Mouse (Mus musculus) hindbrain, embryonic 14.5 days (tissue): ENCODE measurements around the gene Mpped2. TPM values are rescaled to one million over a fixed set of nuclear protein-coding genes. Genes with fewer than 3 reads are reported as not detected.

Experiments used
- ATAC-seq: fragments of 200-750 bp; cut with Nextera tagmentation; 2 replicates; pipeline ENCODE4 v1.8.0; 2017; ENCODE audit warnings: moderate number of reproducible peaks, mild to moderate bottlenecking, moderate TSS enrichment, moderate library complexity; ENCODE audit not compliant: low FRiP score
- DNase-seq: peaks from one replicate; pipeline ENCODE4 v3.0.0-alpha.2; 2015; ENCODE audit warnings: low spot score
- H3K27ac ChIP-seq: fragments of 300-500 bp; sonication (generic); 2 replicates; pipeline ENCODE4 v1.5.1; 2014; ENCODE audit warnings: mild to moderate bottlenecking, moderate library complexity
- H3K27me3 ChIP-seq: fragments of 300-500 bp; sonication (generic); 2 replicates; pipeline ENCODE4 v1.6.1; 2014; ENCODE audit warnings: mild to moderate bottlenecking, low read length, mixed read lengths; ENCODE audit not compliant: control insufficient read depth, insufficient read depth
- H3K36me3 ChIP-seq: fragments of 300-500 bp; sonication (generic); replicated peaks from 2 replicates; pipeline ENCODE4 v1.6.1; 2014; ENCODE audit not compliant: control insufficient read depth, insufficient read depth
- H3K4me1 ChIP-seq: fragments of 300-500 bp; sonication (generic); replicated peaks from 2 replicates; pipeline ENCODE4 v1.6.1; 2014; ENCODE audit warnings: antibody characterized with exemption, low read length, mixed read lengths; ENCODE audit not compliant: control insufficient read depth, insufficient read depth
- H3K4me2 ChIP-seq: fragments of 300-500 bp; sonication (generic); replicated peaks from 2 replicates; pipeline ENCODE4 v1.6.1; 2014; ENCODE audit warnings: mild to moderate bottlenecking, moderate library complexity
- H3K4me3 ChIP-seq: fragments of 300-500 bp; sonication (generic); replicated peaks from 2 replicates; pipeline ENCODE4 v1.5.1; 2014; ENCODE audit warnings: mild to moderate bottlenecking, low read length
- H3K9ac ChIP-seq: fragments of 300-500 bp; sonication (generic); 2 replicates; pipeline ENCODE4 v1.6.1; 2014
- H3K9me3 ChIP-seq: fragments of 300-500 bp; sonication (generic); 2 replicates; pipeline ENCODE4 v1.6.1; 2016; ENCODE audit warnings: low read length; ENCODE audit not compliant: control insufficient read depth
- WGBS: fragments of 180-500 bp; shearing (Covaris S2); extraction: QIAGEN DNeasy Blood & Tissue Kit; methylation state at CpG from one replicate; pipeline ENCODE4 v1.1.7; 2014; 5-methylcytosine and 5-hydroxymethylcytosine counted together
- polyA plus RNA-seq: library from polyadenylated mRNA; unstranded; fragments of >200 nt; fragmentation: Nextera tagmentation; extraction: Ambion mirVana; gene quantifications from 2 replicates; pipeline ENCODE4 v1.2.1, GENCODE M21; 2014

Gene Mpped2
- polyA plus RNA-seq, 1 experiment from 2014 or later: 149 TPM

DNA sequence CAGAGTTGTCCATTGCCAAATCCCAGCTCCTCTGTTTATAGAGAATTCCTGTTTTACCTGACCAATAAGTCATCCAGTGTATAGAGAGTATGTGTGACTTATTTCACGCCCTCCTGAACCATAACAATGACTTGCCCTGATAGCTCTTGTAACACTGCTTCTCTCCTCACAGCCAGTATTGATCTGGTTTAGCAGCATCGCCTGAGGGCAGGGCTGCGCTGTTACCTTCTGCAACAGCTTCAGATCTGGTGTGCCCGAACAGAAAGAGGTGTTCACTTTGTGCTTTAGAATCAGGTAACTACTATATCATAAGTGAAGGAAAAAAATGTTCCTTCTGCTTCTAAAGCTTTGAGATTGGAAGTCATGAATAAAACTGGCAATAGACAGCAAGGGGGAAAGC, 133.7 kb downstream of the Mpped2 start:
- no peaks in the 10 kb centered on the region for H3K9me3 ChIP-seq
- H3K4me1 ChIP-seq: peaks cover 28% of the 10 kb centered on the region
- H3K9ac ChIP-seq: no peak overlapping the region
- H3K27ac ChIP-seq: no peak overlapping the region
- no peak for DNase-seq
- no peak overlapping the region for H3K4me2 ChIP-seq
- H3K4me3 ChIP-seq: no peak overlapping the region
- H3K27me3 ChIP-seq: no peaks in the 10 kb centered on the region
- no peak for ATAC-seq
- no peaks in the 10 kb centered on the region for H3K36me3 ChIP-seq
- 74% methylated on average over 4 of the region's 4 CpGs for WGBS

GRCm38 (mm10) chr2:106828573-106829310, 135.7 kb downstream of the Mpped2 start:
- 40% methylated on average over 12 of the region's 12 CpGs for WGBS
- peak overlapping the region; percentile 62; the same call in 1 of the 2 replicates for H3K27ac ChIP-seq
- H3K36me3 ChIP-seq: no peaks in the 10 kb centered on the region
- no peak overlapping the region for H3K4me2 ChIP-seq
- DNase-seq: no peak
- H3K27me3 ChIP-seq: no peaks in the 10 kb centered on the region
- no peak overlapping the region for H3K9ac ChIP-seq
- H3K4me1 ChIP-seq: peaks cover 19% of the 10 kb centered on the region
- peak; percentile 35; the same call in 1 of the 2 replicates for ATAC-seq
- H3K9me3 ChIP-seq: no peaks in the 10 kb centered on the region
- H3K4me3 ChIP-seq: no peak overlapping the region

GRCm38 (mm10) chr2:106829420-106829819, 136.4 kb downstream of the Mpped2 start:
- peak; percentile 60; the same call in 1 of the 2 replicates for ATAC-seq
- Histone ChIP-seq H3K4me2 (no peak overlapping the region), H3K4me3 (no peak overlapping the region), H3K27me3 (no peaks in the 10 kb centered on the region), H3K9me3 (no peaks in the 10 kb centered on the region), H3K27ac (peak overlapping the region; percentile 62; the same call in 1 of the 2 replicates), H3K36me3 (no peaks in the 10 kb centered on the region), H3K4me1 (peaks cover 19% of the 10 kb centered on the region), H3K9ac (no peak overlapping the region)
- no peak for DNase-seq
- 48% methylated on average over 4 of the region's 4 CpGs for WGBS

- no peak overlapping the region for H3K27ac ChIP-seq
- no peaks in the 10 kb centered on the region for H3K27me3 ChIP-seq
- DNase-seq (no peak), ATAC-seq (no peak)
- peaks cover 21% of the 10 kb centered on the region for H3K4me1 ChIP-seq
- H3K9ac ChIP-seq: no peak overlapping the region
- 60% methylated on average over 2 of the region's 2 CpGs for WGBS
- H3K4me2 ChIP-seq: no peak overlapping the region
- no peak overlapping the region for H3K4me3 ChIP-seq
- H3K36me3 ChIP-seq: no peaks in the 10 kb centered on the region
- H3K9me3 ChIP-seq: no peaks in the 10 kb centered on the region
Measured at GRCm38 (mm10) chr2:106832577-106832976, 139.5 kb downstream of the Mpped2 start.

DNA sequence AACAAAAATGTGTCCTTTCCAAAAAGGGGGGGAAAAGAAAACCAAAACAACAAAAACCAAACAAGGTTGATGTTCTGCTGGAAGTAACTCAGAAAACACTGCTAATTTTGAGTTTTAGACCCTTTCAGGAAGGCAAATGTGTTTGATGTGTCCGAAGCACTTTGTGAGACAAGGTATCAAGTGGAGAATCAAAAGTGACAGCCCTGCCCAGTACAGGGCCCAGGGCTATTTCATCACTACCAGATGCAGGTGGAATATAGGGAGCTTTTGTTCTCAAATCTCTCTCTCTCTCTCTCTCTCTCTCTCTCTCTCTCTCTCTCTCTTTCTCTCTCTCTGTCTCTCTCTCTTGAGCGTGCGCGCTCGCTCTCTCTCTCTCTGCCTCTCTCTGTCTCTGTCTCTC, 140.1 kb downstream of the Mpped2 start:
- Histone ChIP-seq H3K9me3 (no peaks in the 10 kb centered on the region), H3K4me2 (no peak overlapping the region), H3K4me3 (no peak overlapping the region), H3K36me3 (no peaks in the 10 kb centered on the region), H3K27ac (no peak overlapping the region), H3K4me1 (peaks cover 21% of the 10 kb centered on the region), H3K27me3 (no peaks in the 10 kb centered on the region), H3K9ac (no peak overlapping the region)
- WGBS: 76% methylated on average over 5 of the region's 5 CpGs
- no peak for ATAC-seq
- DNase-seq: no peak

GRCm38 (mm10) chr2:106835321-106835720, 142.3 kb downstream of the Mpped2 start:
- Histone ChIP-seq H3K27ac (no peak overlapping the region), H3K36me3 (no peaks in the 10 kb centered on the region), H3K9ac (no peak overlapping the region), H3K4me2 (no peak overlapping the region), H3K4me1 (0 out of 2 replicates have a peak, but pooled peaks cover 2% of the 10 kb centered on the region), H3K9me3 (no peaks in the 10 kb centered on the region), H3K27me3 (no peaks in the 10 kb centered on the region), H3K4me3 (no peak overlapping the region)
- DNase-seq (no peak), ATAC-seq (no peak)
- 48% methylated on average over 8 of the region's 8 CpGs for WGBS

DNA sequence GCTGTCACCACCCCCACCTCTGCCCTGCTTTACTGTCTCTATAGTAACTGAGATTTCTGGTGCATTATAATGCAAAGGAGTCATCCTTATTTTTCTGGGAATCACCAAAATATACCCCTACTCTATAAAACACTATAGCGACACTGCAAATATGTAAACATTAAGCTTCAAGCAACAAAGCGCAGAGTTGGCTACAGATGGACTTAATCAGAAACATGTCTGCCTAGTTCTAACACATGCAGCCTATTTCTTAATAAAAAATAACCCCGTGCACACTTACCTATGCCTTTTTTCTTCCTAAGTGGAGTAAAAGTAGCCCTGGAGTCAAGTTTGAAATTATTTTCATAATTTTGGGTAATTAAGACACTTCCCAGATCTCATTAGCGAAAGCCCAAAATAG, 144.2 kb downstream of the Mpped2 start:
- H3K4me2 ChIP-seq: no peak overlapping the region
- H3K27ac ChIP-seq: no peak overlapping the region
- H3K4me1 ChIP-seq: 0 out of 2 replicates have a peak, but pooled peaks cover 2% of the 10 kb centered on the region
- H3K9me3 ChIP-seq: no peaks in the 10 kb centered on the region
- ATAC-seq (no peak), DNase-seq (no peak)
- H3K4me3 ChIP-seq: no peak overlapping the region
- no peaks in the 10 kb centered on the region for H3K27me3 ChIP-seq
- H3K36me3 ChIP-seq: no peaks in the 10 kb centered on the region
- no peak overlapping the region for H3K9ac ChIP-seq
- WGBS: 90% methylated on average over 4 of the region's 4 CpGs

DNA sequence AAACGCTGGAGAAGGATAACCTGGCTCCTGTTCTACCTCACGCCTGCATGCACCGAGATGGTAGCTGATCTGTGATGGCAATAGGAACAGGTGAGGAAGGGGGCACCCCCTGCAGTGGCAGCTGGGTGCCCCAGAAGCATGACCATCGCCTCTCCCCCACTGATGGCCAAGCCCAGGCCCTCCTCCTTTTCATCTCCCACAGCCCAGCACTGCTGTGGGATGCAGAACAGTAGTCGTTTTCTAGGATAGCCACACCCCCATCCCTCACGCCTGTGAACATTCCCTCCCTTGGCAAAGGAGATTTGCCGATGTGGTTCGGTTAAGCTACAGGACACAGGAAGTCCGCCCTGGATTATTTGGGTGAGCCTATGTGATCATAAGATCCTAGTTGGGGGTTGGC, 151.1 kb downstream of the Mpped2 start:
- no peak overlapping the region for H3K4me2 ChIP-seq
- H3K9ac ChIP-seq: no peak overlapping the region
- ATAC-seq (no peak), DNase-seq (no peak)
- H3K4me1 ChIP-seq: no peaks in the 10 kb centered on the region
- no peaks in the 10 kb centered on the region for H3K9me3 ChIP-seq
- no peaks in the 10 kb centered on the region for H3K36me3 ChIP-seq
- no peak overlapping the region for H3K27ac ChIP-seq
- no peak overlapping the region for H3K4me3 ChIP-seq
- no peaks in the 10 kb centered on the region for H3K27me3 ChIP-seq
- WGBS: 72% methylated on average over 9 of the region's 9 CpGs

- Histone ChIP-seq H3K36me3 (no peaks in the 10 kb centered on the region), H3K27ac (no peak overlapping the region), H3K9me3 (no peaks in the 10 kb centered on the region), H3K4me2 (no peak overlapping the region), H3K4me1 (no peaks in the 10 kb centered on the region), H3K9ac (no peak overlapping the region), H3K4me3 (no peak overlapping the region), H3K27me3 (no peaks in the 10 kb centered on the region)
- WGBS: 82% methylated on average over 10 of the region's 10 CpGs
- DNase-seq (no peak), ATAC-seq (no peak)
Measured at GRCm38 (mm10) chr2:106844766-106845678, 152.0 kb downstream of the Mpped2 start.
